Mouse (Mus musculus): Measurements from ENCODE around the gene Tra2a. TPM values are rescaled to one million over a fixed set of nuclear protein-coding genes. Genes with fewer than 3 reads are reported as not detected.
A peak's percentile ranks its signal among the peaks of the same experiment; 100 is the strongest.
"Not testable (repeated sequence)": the region's sequence is repeated elsewhere in the genome, so short reads cannot be mapped to it uniquely, and the experiment has no call there.

Tra2a gene
- polyA plus RNA-seq, 1 experiment from 2014 or later, result 40.4 TPM

DNA sequence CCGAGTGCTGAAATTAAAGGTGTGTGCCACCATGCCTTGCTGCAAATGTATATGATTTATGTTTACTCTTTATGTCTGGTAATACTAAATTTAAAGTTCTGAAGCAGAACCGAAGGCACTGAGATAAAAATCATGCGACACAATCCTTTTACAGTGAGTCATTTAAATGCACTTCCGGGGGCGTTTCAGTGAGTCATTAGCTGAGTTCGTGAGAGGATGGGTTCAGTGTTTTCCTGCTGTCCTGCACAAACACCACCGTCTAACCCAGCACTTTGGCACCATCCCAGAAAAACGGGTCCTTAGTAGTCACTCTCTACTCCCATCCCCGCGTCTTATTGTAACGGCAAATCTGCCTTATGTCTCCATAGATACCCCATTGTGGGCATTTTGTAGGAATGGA, 6.1 kb upstream of the Tra2a start:
- WGBS (ENCODE audit: insufficient replicate concordance), result 60% methylated on average over 11 of the region's 11 CpGs
- H3K4me3 ChIP-seq (ENCODE audit: low read depth, low read length), result no peak overlapping the region
- no peaks in the 10 kb centered on the region for H3K36me3 ChIP-seq (ENCODE audit: control insufficient read depth, insufficient read depth, low read length)
- ATAC-seq (replicated peaks; ENCODE audit: insufficient number of reproducible peaks, low FRiP score, low TSS enrichment), result no peak
- H3K9me3 ChIP-seq (replicated peaks; ENCODE audit: control insufficient read depth, low read length), result no peaks in the 10 kb centered on the region
- no peak overlapping the region for H3K9ac ChIP-seq (ENCODE audit: low read depth, low read length)
- H3K4me1 ChIP-seq (ENCODE audit: control insufficient read depth, insufficient read depth, low read length), result no peaks in the 10 kb centered on the region
- no peak overlapping the region for H3K27ac ChIP-seq (ENCODE audit: low read depth, low read length)
- no peaks in the 10 kb centered on the region for H3K27me3 ChIP-seq (ENCODE audit: control insufficient read depth, insufficient read depth, low read length)
- no peak overlapping the region for H3K4me2 ChIP-seq

DNA sequence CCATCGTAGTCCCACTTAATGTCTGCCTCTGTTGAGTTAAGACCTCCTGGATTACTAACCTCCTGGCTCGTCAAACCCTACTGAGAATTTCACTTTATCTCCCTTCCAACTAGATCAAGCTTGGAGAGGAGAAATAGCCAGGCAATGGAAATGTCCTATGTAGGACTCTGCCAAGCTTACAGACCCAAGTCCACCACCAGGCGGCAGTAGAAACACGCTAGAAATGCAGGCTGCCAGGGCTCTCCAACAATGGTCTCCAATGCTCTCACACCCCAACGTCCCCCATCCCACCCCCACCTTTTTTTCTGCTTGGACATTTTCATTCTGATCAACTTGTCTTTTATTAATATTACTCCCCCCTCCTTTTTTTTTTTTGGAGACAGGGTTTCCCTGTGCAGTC, 5.4 kb upstream of the Tra2a start:
- no peak for ATAC-seq (replicated peaks; ENCODE audit: insufficient number of reproducible peaks, low FRiP score, low TSS enrichment)

GRCm38 (mm10) chr6:49267686-49268085, 3.9 kb upstream of the Tra2a start:
- Histone ChIP-seq H3K27ac (ENCODE audit: low read depth, low read length) (no peak overlapping the region), H3K4me2 (no peak overlapping the region), H3K27me3 (ENCODE audit: control insufficient read depth, insufficient read depth, low read length) (no peaks in the 10 kb centered on the region), H3K4me1 (ENCODE audit: control insufficient read depth, insufficient read depth, low read length) (no peaks in the 10 kb centered on the region), H3K9me3 (replicated peaks; ENCODE audit: control insufficient read depth, low read length) (no peaks in the 10 kb centered on the region), H3K9ac (ENCODE audit: low read depth, low read length) (no peak overlapping the region), H3K36me3 (ENCODE audit: control insufficient read depth, insufficient read depth, low read length) (no peaks in the 10 kb centered on the region), H3K4me3 (ENCODE audit: low read depth, low read length) (no peak overlapping the region)
- no peak for ATAC-seq (replicated peaks; ENCODE audit: insufficient number of reproducible peaks, low FRiP score, low TSS enrichment)
- 43% methylated on average over 4 of the region's 4 CpGs for WGBS (ENCODE audit: insufficient replicate concordance)

More for the DNA sequence above, 5.4 kb upstream of the Tra2a start:
- H3K27ac ChIP-seq (ENCODE audit: low read depth, low read length), result no peak overlapping the region
- H3K27me3 ChIP-seq (ENCODE audit: control insufficient read depth, insufficient read depth, low read length), result no peaks in the 10 kb centered on the region
- no peak overlapping the region for H3K4me3 ChIP-seq (ENCODE audit: low read depth, low read length)
- no peak overlapping the region for H3K9ac ChIP-seq (ENCODE audit: low read depth, low read length)
- no peaks in the 10 kb centered on the region for H3K36me3 ChIP-seq (ENCODE audit: control insufficient read depth, insufficient read depth, low read length)
- no peaks in the 10 kb centered on the region for H3K4me1 ChIP-seq (ENCODE audit: control insufficient read depth, insufficient read depth, low read length)
- H3K9me3 ChIP-seq (replicated peaks; ENCODE audit: control insufficient read depth, low read length), result no peaks in the 10 kb centered on the region
- H3K4me2 ChIP-seq, result no peak overlapping the region
- 11% methylated on average over 5 of the region's 5 CpGs for WGBS (ENCODE audit: insufficient replicate concordance)

GRCm38 (mm10) chr6:49265207-49265606, 1.4 kb upstream of the Tra2a start:
- H3K36me3 ChIP-seq (ENCODE audit: control insufficient read depth, insufficient read depth, low read length); H3K4me2 ChIP-seq; H3K9me3 ChIP-seq (replicated peaks; ENCODE audit: control insufficient read depth, low read length); ATAC-seq (replicated peaks; ENCODE audit: insufficient number of reproducible peaks, low FRiP score, low TSS enrichment); H3K27ac ChIP-seq (ENCODE audit: low read depth, low read length); H3K4me3 ChIP-seq (ENCODE audit: low read depth, low read length); H3K9ac ChIP-seq (ENCODE audit: low read depth, low read length); H3K27me3 ChIP-seq (ENCODE audit: control insufficient read depth, insufficient read depth, low read length): not testable (repeated sequence)
- 92% methylated on average over 1 of the region's 1 CpGs for WGBS (ENCODE audit: insufficient replicate concordance)
- H3K4me1 ChIP-seq (ENCODE audit: control insufficient read depth, insufficient read depth, low read length), result peaks cover 12% of the 10 kb centered on the region

GRCm38 (mm10) chr6:49264446-49264845, 613 bp upstream of the Tra2a start:
- H3K9ac ChIP-seq (ENCODE audit: low read depth, low read length); H3K27ac ChIP-seq (ENCODE audit: low read depth, low read length); H3K9me3 ChIP-seq (replicated peaks; ENCODE audit: control insufficient read depth, low read length); ATAC-seq (replicated peaks; ENCODE audit: insufficient number of reproducible peaks, low FRiP score, low TSS enrichment); H3K4me3 ChIP-seq (ENCODE audit: low read depth, low read length); H3K36me3 ChIP-seq (ENCODE audit: control insufficient read depth, insufficient read depth, low read length); H3K27me3 ChIP-seq (ENCODE audit: control insufficient read depth, insufficient read depth, low read length): not testable (repeated sequence)
- H3K4me2 ChIP-seq, result peak overlapping the region; percentile 71
- H3K4me1 ChIP-seq (ENCODE audit: control insufficient read depth, insufficient read depth, low read length), result peaks cover 18% of the 10 kb centered on the region
- WGBS (ENCODE audit: insufficient replicate concordance), result 87% methylated on average over 7 of the region's 7 CpGs

GRCm38 (mm10) chr6:49263081-49263846, 569 bp downstream of the Tra2a start:
- Histone ChIP-seq H3K27me3 (ENCODE audit: control insufficient read depth, insufficient read depth, low read length) (no peaks in the 10 kb centered on the region), H3K36me3 (ENCODE audit: control insufficient read depth, insufficient read depth, low read length) (no peaks in the 10 kb centered on the region), H3K4me2 (peak overlapping the region; percentile 71), H3K4me3 (ENCODE audit: low read depth, low read length) (peak overlapping the region; percentile 99), H3K9me3 (replicated peaks; ENCODE audit: control insufficient read depth, low read length) (no peaks in the 10 kb centered on the region), H3K27ac (ENCODE audit: low read depth, low read length) (peak overlapping the region; percentile 99), H3K4me1 (ENCODE audit: control insufficient read depth, insufficient read depth, low read length) (peaks cover 23% of the 10 kb centered on the region), H3K9ac (ENCODE audit: low read depth, low read length) (peak overlapping the region; percentile 99)
- peak; percentile 69 for ATAC-seq (replicated peaks; ENCODE audit: insufficient number of reproducible peaks, low FRiP score, low TSS enrichment)
- under 1% methylated on average over 69 of the region's 71 CpGs for WGBS (ENCODE audit: insufficient replicate concordance)

DNA sequence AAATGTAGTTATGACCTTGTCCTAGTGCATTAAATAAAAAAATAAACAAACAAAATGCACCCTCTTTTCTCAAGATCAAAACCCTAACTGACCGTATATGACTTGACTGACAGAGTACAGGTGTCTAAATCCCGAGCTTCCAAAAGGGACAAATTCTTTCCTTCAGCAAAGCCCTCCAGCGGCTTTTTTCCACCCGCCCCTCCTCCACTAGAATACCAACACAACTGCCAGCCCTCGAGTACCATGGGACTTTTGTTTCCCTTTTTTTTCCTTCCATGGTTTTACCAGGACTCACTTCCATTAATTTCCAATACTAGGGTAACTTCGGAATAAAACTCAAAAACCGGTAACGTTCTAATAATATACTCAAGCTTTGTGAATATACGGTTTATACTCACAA, 1.4 kb downstream of the Tra2a start:
- ATAC-seq (replicated peaks; ENCODE audit: insufficient number of reproducible peaks, low FRiP score, low TSS enrichment), result no peak
- H3K27ac ChIP-seq (ENCODE audit: low read depth, low read length), result peak overlapping the region; percentile 99; the same call in 1 of the 2 replicates
- under 1% methylated on average over 9 of the region's 9 CpGs for WGBS (ENCODE audit: insufficient replicate concordance)
- H3K4me3 ChIP-seq (ENCODE audit: low read depth, low read length), result peak overlapping the region; percentile 99
- no peaks in the 10 kb centered on the region for H3K36me3 ChIP-seq (ENCODE audit: control insufficient read depth, insufficient read depth, low read length)
- H3K9ac ChIP-seq (ENCODE audit: low read depth, low read length), result peak overlapping the region; percentile 99; the same call in 1 of the 2 replicates
- H3K9me3 ChIP-seq (replicated peaks; ENCODE audit: control insufficient read depth, low read length), result no peaks in the 10 kb centered on the region
- peak overlapping the region; percentile 71 for H3K4me2 ChIP-seq
- H3K27me3 ChIP-seq (ENCODE audit: control insufficient read depth, insufficient read depth, low read length), result no peaks in the 10 kb centered on the region
- peaks cover 23% of the 10 kb centered on the region for H3K4me1 ChIP-seq (ENCODE audit: control insufficient read depth, insufficient read depth, low read length)

DNA sequence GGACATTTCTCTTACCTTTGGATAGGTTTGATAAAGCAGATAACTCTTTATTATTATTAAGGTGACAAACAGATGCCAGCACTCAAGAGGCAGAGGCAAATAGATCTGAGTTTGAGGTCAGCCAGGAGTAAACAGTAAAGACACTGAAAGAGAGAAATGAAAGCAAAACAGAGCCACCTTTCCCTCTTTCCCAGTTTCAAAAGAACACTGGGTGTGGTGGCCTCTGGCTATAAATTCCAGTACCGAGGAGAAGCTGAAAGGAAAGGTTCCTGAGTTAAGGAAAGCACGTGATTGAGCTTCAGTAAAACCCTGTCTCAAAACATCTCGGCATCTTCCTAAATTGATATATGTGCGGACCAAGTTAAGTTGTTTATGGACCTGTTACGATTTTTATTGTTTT, 4.1 kb downstream of the Tra2a start:
- 57% methylated on average over 5 of the region's 5 CpGs for WGBS (ENCODE audit: insufficient replicate concordance)
- no peaks in the 10 kb centered on the region for H3K27me3 ChIP-seq (ENCODE audit: control insufficient read depth, insufficient read depth, low read length)
- H3K9ac ChIP-seq (ENCODE audit: low read depth, low read length), result no peak overlapping the region
- no peaks in the 10 kb centered on the region for H3K36me3 ChIP-seq (ENCODE audit: control insufficient read depth, insufficient read depth, low read length)
- H3K4me2 ChIP-seq, result no peak overlapping the region; the same call in 1 of the 2 replicates
- H3K4me3 ChIP-seq (ENCODE audit: low read depth, low read length), result no peak overlapping the region
- peaks cover 23% of the 10 kb centered on the region for H3K4me1 ChIP-seq (ENCODE audit: control insufficient read depth, insufficient read depth, low read length)
- ATAC-seq (replicated peaks; ENCODE audit: insufficient number of reproducible peaks, low FRiP score, low TSS enrichment), result no peak
- H3K27ac ChIP-seq (ENCODE audit: low read depth, low read length), result no peak overlapping the region
- no peaks in the 10 kb centered on the region for H3K9me3 ChIP-seq (replicated peaks; ENCODE audit: control insufficient read depth, low read length)

- WGBS (ENCODE audit: insufficient replicate concordance), result 91% methylated on average over 2 of the region's 2 CpGs
- ATAC-seq (replicated peaks; ENCODE audit: insufficient number of reproducible peaks, low FRiP score, low TSS enrichment), result no peak
- H3K4me1 ChIP-seq (ENCODE audit: control insufficient read depth, insufficient read depth, low read length), result peaks cover 23% of the 10 kb centered on the region
Measured at GRCm38 (mm10) chr6:49257880-49258279, 6.0 kb downstream of the Tra2a start.

More at GRCm38 (mm10) chr6:49257880-49258279, 6.0 kb downstream of the Tra2a start:
- H3K27me3 ChIP-seq (ENCODE audit: control insufficient read depth, insufficient read depth, low read length), result no peaks in the 10 kb centered on the region
- no peak overlapping the region for H3K9ac ChIP-seq (ENCODE audit: low read depth, low read length)
- no peaks in the 10 kb centered on the region for H3K9me3 ChIP-seq (replicated peaks; ENCODE audit: control insufficient read depth, low read length)
- no peak overlapping the region for H3K4me2 ChIP-seq
- no peak overlapping the region for H3K27ac ChIP-seq (ENCODE audit: low read depth, low read length)
- no peaks in the 10 kb centered on the region for H3K36me3 ChIP-seq (ENCODE audit: control insufficient read depth, insufficient read depth, low read length)
- no peak overlapping the region for H3K4me3 ChIP-seq (ENCODE audit: low read depth, low read length)
